Mouse (Mus musculus) stomach, embryonic 16.5 days (tissue): ENCODE measurements at regions not wholly inside any gene's neighbourhood (a gene's known extent, or its start where the extent isn't known, plus 50 kb on each side); places are given as distances from the start of the nearest gene placed in this dataset.
"Not testable (repeated sequence)": the region's sequence is repeated elsewhere in the genome, so short reads cannot be mapped to it uniquely, and the experiment has no call there.

ENCODE experiments used
- ATAC-seq: fragments of 200-750 bp; cut with Nextera tagmentation; 2 replicates; pipeline ENCODE4 v1.8.0; 2017; ENCODE audit warnings: moderate number of reproducible peaks, moderate TSS enrichment; ENCODE audit not compliant: insufficient read depth, low FRiP score
- H3K27ac ChIP-seq: fragments of 300-500 bp; sonication (generic); 2 replicates; pipeline ENCODE4 v1.5.1; 2014; ENCODE audit warnings: low read length
- H3K27me3 ChIP-seq: fragments of 300-500 bp; sonication (generic); 2 replicates; pipeline ENCODE4 v1.6.1; 2014; ENCODE audit warnings: low read length, control low read depth, mixed read lengths; ENCODE audit not compliant: control insufficient read depth, insufficient read depth
- H3K36me3 ChIP-seq: fragments of 300-500 bp; sonication (generic); 2 replicates; pipeline ENCODE4 v1.6.1; 2014; ENCODE audit warnings: low read length; ENCODE audit not compliant: control insufficient read depth, insufficient read depth
- H3K4me1 ChIP-seq: fragments of 300-500 bp; sonication (generic); 2 replicates; pipeline ENCODE4 v1.6.1; 2014; ENCODE audit warnings: low read length, control low read depth, mixed read lengths; ENCODE audit not compliant: control insufficient read depth, insufficient read depth
- H3K4me2 ChIP-seq: fragments of 300-500 bp; sonication (generic); 2 replicates; pipeline ENCODE4 v1.6.1; 2014; ENCODE audit warnings: low read depth, low read length, mixed read lengths
- H3K4me3 ChIP-seq: fragments of 300-500 bp; sonication (generic); replicated peaks from 2 replicates; pipeline ENCODE4 v1.5.1; 2014; ENCODE audit warnings: mild to moderate bottlenecking, low read length
- H3K9ac ChIP-seq: fragments of 300-500 bp; sonication (generic); 2 replicates; pipeline ENCODE4 v1.6.1; 2014; ENCODE audit warnings: low read length
- H3K9me3 ChIP-seq: fragments of 300-500 bp; sonication (generic); replicated peaks from 2 replicates; pipeline ENCODE4 v1.6.1; 2016; ENCODE audit warnings: low read length, control low read depth; ENCODE audit not compliant: control insufficient read depth
- WGBS: fragments of 180-500 bp; shearing (Covaris S2); extraction: QIAGEN DNeasy Blood & Tissue Kit; methylation state at CpG from one replicate; pipeline ENCODE4 v1.1.7; 2014; 5-methylcytosine and 5-hydroxymethylcytosine counted together

DNA sequence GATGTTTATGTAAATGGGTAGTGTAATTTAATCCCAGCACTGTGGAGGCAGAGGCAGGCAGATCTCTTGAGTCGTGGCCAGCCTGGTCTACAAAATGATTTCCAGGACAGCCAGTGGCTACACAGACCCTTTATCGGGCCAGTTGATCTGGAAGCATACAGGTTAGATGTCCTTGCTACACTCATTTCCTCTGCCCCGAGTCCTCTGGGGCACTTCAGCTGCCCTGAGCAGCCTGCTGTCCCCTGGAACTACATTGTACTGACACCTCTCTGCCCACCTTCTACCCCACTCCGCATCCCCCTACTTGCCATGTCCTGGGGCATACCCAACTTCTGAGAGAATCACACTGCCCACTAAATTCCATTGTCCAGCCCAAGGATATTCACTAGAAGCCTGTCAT is 60.6 kb upstream of the Helt start:
- no peaks in the 10 kb centered on the region for H3K4me1 ChIP-seq
- no peak overlapping the region for H3K4me2 ChIP-seq
- no peak overlapping the region for H3K9ac ChIP-seq
- no peaks in the 10 kb centered on the region for H3K9me3 ChIP-seq
- no peaks in the 10 kb centered on the region for H3K36me3 ChIP-seq
- no peak overlapping the region for H3K4me3 ChIP-seq
- 92% methylated on average over 4 of the region's 4 CpGs for WGBS
- no peak for ATAC-seq
- no peak overlapping the region for H3K27ac ChIP-seq
- no peaks in the 10 kb centered on the region for H3K27me3 ChIP-seq

- not testable (repeated sequence) for H3K4me3 ChIP-seq, H3K9ac ChIP-seq, ATAC-seq, H3K36me3 ChIP-seq, H3K9me3 ChIP-seq, H3K27me3 ChIP-seq, H3K4me2 ChIP-seq, H3K4me1 ChIP-seq, H3K27ac ChIP-seq
- WGBS = 86% methylated on average over 9 of the region's 9 CpGs
Observed at GRCm38 (mm10) chr8:46357961-46358360, 63.5 kb upstream of the Helt start.

DNA sequence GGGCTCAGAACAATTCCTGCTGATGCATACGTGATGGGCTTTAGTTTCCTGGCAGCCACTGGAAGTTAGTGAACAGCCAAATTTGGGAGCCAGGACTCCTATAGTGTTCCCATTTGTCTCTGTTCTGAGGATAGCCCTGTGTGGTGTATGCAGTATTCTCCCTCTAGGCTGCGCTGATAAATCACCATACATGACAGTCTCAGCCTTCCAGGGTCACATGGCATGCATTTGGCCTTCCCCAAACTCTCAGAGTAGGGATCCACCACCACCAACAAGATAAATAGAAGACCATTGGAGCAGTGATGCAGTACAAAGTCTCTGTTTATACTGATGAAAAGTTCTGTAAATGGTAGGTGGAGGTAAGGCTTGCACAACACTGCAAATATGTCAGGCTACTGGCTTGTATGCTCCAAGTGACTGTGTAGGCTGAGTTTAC is 68.4 kb upstream of the Helt start:
- H3K27ac ChIP-seq = no peak overlapping the region
- no peak overlapping the region for H3K9ac ChIP-seq
- no peaks in the 10 kb centered on the region for H3K4me1 ChIP-seq
- H3K4me2 ChIP-seq = no peak overlapping the region
- WGBS = 79% methylated on average over 2 of the region's 2 CpGs
- no peaks in the 10 kb centered on the region for H3K27me3 ChIP-seq
- no peaks in the 10 kb centered on the region for H3K9me3 ChIP-seq
- no peak for ATAC-seq
- no peak overlapping the region for H3K4me3 ChIP-seq
- no peaks in the 10 kb centered on the region for H3K36me3 ChIP-seq

- H3K27ac ChIP-seq = no peak overlapping the region
- no peak for ATAC-seq
- no peaks in the 10 kb centered on the region for H3K9me3 ChIP-seq
- WGBS = 70% methylated on average over 5 of the region's 5 CpGs
- H3K9ac ChIP-seq = no peak overlapping the region
- no peaks in the 10 kb centered on the region for H3K36me3 ChIP-seq
- no peaks in the 10 kb centered on the region for H3K27me3 ChIP-seq
- no peaks in the 10 kb centered on the region for H3K4me1 ChIP-seq
- no peak overlapping the region for H3K4me2 ChIP-seq
- no peak overlapping the region for H3K4me3 ChIP-seq
Observed at GRCm38 (mm10) chr8:46365711-46366110, 71.2 kb upstream of the Helt start.

DNA sequence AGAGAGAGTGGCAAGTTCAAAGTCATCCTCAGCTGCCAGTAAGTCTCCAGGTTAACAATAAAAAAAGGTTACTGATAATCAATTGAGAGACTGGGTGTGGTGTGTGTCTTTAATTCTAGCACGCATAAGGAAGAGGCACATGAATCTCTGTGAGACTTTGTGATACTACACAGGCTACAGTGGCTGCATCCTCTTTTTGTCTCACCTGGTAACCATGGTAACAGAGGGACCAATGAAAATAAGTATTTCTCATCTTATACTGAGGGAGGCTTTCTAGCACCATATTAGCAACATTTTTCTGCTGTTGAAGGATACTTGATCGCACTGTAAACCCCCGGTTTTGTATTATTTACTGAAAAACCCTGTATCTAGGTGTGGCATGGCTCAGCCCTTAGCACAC is 72.7 kb upstream of the Helt start:
- Histone ChIP-seq H3K4me1 (no peaks in the 10 kb centered on the region), H3K9ac (no peak overlapping the region), H3K27ac (no peak overlapping the region), H3K27me3 (no peaks in the 10 kb centered on the region), H3K9me3 (no peaks in the 10 kb centered on the region), H3K4me3 (no peak overlapping the region), H3K36me3 (no peaks in the 10 kb centered on the region), H3K4me2 (no peak overlapping the region)
- ATAC-seq = no peak
- WGBS = 78% methylated on average over 3 of the region's 3 CpGs

DNA sequence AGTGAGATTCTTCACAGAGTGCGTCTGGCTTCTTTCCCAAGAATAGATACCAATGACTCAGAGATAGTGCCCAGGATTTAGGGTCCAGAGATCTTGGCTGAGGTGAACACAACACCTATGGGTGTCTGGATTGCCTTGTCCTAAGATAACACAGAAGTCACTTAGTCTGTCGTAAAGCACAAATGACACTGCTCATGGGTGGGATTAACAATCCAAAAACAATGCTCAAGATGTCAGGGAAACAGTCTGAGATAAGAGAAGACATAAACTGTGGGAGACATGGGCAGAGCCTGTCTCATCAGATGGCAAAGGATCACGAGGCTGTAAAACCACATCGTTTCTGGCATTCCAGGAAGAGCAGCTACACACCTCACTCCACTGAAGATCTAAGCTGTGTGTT is 79.6 kb upstream of the Helt start:
- 52% methylated on average over 4 of the region's 4 CpGs for WGBS
- Histone ChIP-seq H3K4me2 (no peak overlapping the region), H3K9me3 (no peaks in the 10 kb centered on the region), H3K4me3 (no peak overlapping the region), H3K36me3 (no peaks in the 10 kb centered on the region), H3K27ac (no peak overlapping the region), H3K4me1 (no peaks in the 10 kb centered on the region), H3K9ac (no peak overlapping the region), H3K27me3 (no peaks in the 10 kb centered on the region)
- ATAC-seq = no peak

DNA sequence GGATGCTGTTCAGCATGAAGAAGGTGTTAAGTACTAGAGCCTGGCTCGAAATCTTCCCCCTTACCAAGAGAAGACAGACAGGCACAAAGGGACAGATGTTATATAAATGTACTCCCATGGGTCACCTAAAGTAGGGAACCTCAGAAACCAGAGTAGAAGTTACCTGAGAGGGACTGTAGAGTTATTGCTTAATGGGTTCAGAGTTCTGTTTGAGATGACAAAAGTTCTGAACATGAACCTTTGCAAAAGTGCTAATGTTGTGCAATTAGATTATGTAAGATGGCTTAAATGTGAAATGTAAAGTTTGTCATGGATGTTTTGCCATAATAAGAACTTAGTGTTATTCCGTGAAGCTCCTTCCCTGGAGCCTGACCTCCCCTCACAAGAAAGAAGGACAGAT is 81.5 kb upstream of the Helt start:
- no peak overlapping the region for H3K4me2 ChIP-seq
- H3K4me3 ChIP-seq = no peak overlapping the region
- no peaks in the 10 kb centered on the region for H3K36me3 ChIP-seq
- no peaks in the 10 kb centered on the region for H3K4me1 ChIP-seq
- 76% methylated on average over 2 of the region's 2 CpGs for WGBS
- H3K27ac ChIP-seq = no peak overlapping the region
- no peaks in the 10 kb centered on the region for H3K27me3 ChIP-seq
- H3K9me3 ChIP-seq = no peaks in the 10 kb centered on the region
- no peak for ATAC-seq
- no peak overlapping the region for H3K9ac ChIP-seq

- Histone ChIP-seq H3K36me3 (no peaks in the 10 kb centered on the region), H3K4me2 (no peak overlapping the region), H3K27ac (no peak overlapping the region), H3K9me3 (no peaks in the 10 kb centered on the region), H3K4me3 (no peak overlapping the region), H3K4me1 (no peaks in the 10 kb centered on the region), H3K27me3 (no peaks in the 10 kb centered on the region), H3K9ac (no peak overlapping the region)
- no peak for ATAC-seq
- 65% methylated on average over 7 of the region's 7 CpGs for WGBS
Observed at GRCm38 (mm10) chr8:46384926-46385325, 85.9 kb upstream of the Acsl1 start.

GRCm38 (mm10) chr8:46385806-46386205 is 85.0 kb upstream of the Acsl1 start:
- no peaks in the 10 kb centered on the region for H3K9me3 ChIP-seq
- WGBS = 90% methylated on average over 6 of the region's 6 CpGs
- no peak overlapping the region for H3K27ac ChIP-seq
- H3K4me1 ChIP-seq = no peaks in the 10 kb centered on the region
- H3K4me3 ChIP-seq = no peak overlapping the region
- H3K9ac ChIP-seq = no peak overlapping the region
- H3K27me3 ChIP-seq = no peaks in the 10 kb centered on the region
- H3K4me2 ChIP-seq = no peak overlapping the region
- H3K36me3 ChIP-seq = no peaks in the 10 kb centered on the region
- no peak for ATAC-seq

DNA sequence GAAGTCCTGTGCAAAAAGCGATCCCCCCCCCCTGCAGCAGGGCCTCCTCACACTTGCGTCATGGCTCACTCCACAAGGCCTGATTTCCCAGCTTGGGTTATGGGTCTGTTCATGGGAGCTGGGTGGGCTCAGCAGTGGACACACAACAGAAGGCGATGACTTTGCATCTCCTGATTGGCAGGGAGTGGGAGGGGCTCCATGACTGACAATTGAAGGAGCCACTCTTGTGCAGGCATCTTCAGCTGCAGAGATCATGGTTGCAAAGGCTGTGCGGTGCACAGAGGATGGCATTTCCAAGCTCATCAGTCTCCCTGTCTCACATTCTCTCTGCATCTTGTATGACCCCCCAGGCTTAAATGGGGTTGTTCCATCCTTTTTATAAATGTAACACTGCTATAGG is 84.3 kb upstream of the Acsl1 start:
- no peaks in the 10 kb centered on the region for H3K4me1 ChIP-seq
- H3K4me2 ChIP-seq = no peak overlapping the region
- H3K9ac ChIP-seq = no peak overlapping the region
- no peaks in the 10 kb centered on the region for H3K9me3 ChIP-seq
- no peak overlapping the region for H3K27ac ChIP-seq
- H3K4me3 ChIP-seq = no peak overlapping the region
- H3K27me3 ChIP-seq = no peaks in the 10 kb centered on the region
- WGBS = 77% methylated on average over 4 of the region's 4 CpGs
- no peaks in the 10 kb centered on the region for H3K36me3 ChIP-seq
- no peak for ATAC-seq
